Mouse (Mus musculus) stomach, postnatal 0 days (tissue): ENCODE results near the gene Eif2b5.

Source experiments
- CTCF ChIP-seq: IDR thresholded peaks from 2 replicates; pipeline ENCODE4 v1.5.1; 2016; ENCODE audit warnings: antibody characterized with exemption, low read depth, mild to moderate bottlenecking, moderate library complexity
- EP300 ChIP-seq: optimal IDR thresholded peaks from 2 replicates; pipeline ENCODE3; 2016; ENCODE audit warnings: antibody characterized with exemption

DNA sequence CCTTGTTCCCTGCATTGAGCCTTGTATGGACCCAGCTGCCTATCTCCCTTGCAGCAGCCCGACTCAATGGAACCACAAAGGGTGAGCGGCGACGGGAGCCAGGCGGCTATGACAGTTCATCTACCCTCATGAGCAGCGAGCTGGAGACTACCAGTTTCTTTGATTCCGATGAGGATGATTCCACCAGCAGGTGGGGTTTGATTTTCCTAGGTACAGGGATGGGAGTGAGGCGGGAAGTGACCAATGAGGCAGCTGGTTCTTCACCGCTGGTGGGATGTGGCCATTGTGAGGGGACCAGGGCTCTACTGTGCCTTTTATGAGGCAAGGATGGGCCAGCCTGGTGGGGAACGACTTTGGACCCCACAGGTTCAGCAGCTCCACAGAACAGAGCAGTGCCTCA is 25.3 kb downstream of the Eif2b5 start:
- TF ChIP-seq EP300 (no peak), CTCF (no peak)
